Mouse (Mus musculus) ES-E14 (cell line): ENCODE measurements around the gene Khdc3. TPM values are rescaled to one million over a fixed set of nuclear protein-coding genes. Genes with fewer than 3 reads are reported as not detected.

Source experiments
- DNase-seq: peaks from one replicate; pipeline ENCODE4 v3.0.0-alpha.2; 2013; ENCODE audit warnings: low read depth, low spot score
- H3K27ac ChIP-seq: 2 replicates; pipeline ENCODE4 v1.5.1; 2012; ENCODE audit warnings: low read depth, mild to moderate bottlenecking, low read length, moderate library complexity, mixed read lengths; ENCODE audit not compliant: poor library complexity, insufficient read depth, severe bottlenecking
- H3K36me3 ChIP-seq: 2 replicates; pipeline ENCODE4 v1.6.1; 2012; ENCODE audit warnings: mild to moderate bottlenecking, low read length, moderate library complexity, mixed read lengths; ENCODE audit not compliant: control insufficient read depth, poor library complexity, insufficient read depth, severe bottlenecking
- H3K4me1 ChIP-seq, 2 experiments: fragments of 150-350 bp in 1 of 2; sonication (generic) in 1 of 2; 2 replicates each; pipeline ENCODE4 v1.6.1; 2012; ENCODE audit warnings: low read length in 2 of 2, mild to moderate bottlenecking in 1 of 2, mixed read lengths in 1 of 2; ENCODE audit not compliant: control insufficient read depth in 2 of 2, insufficient read depth in 2 of 2, poor library complexity in 1 of 2
- H3K4me3 ChIP-seq, 2 experiments: fragments of 150-350 bp in 1 of 2; sonication (generic) in 1 of 2; 2 replicates each; pipeline ENCODE4 v1.5.1; 2012; ENCODE audit warnings: low read length in 2 of 2, low read depth in 1 of 2, mild to moderate bottlenecking in 1 of 2, mixed read lengths in 1 of 2; ENCODE audit not compliant: insufficient read depth in 1 of 2, poor library complexity in 1 of 2, severe bottlenecking in 1 of 2
- H3K9ac ChIP-seq: 2 replicates; pipeline ENCODE4 v1.6.1; 2012; ENCODE audit warnings: low read depth, mild to moderate bottlenecking, low read length, mixed read lengths; ENCODE audit not compliant: poor library complexity, insufficient read depth, severe bottlenecking
- H3K9me3 ChIP-seq: fragments of 150-350 bp; sonication (generic); 2 replicates; pipeline ENCODE4 v1.6.1; 2012; ENCODE audit warnings: low read depth, mild to moderate bottlenecking, low read length; ENCODE audit not compliant: control insufficient read depth, insufficient read depth
- CHD2 ChIP-seq: IDR thresholded peaks from 2 replicates; pipeline ENCODE4 v1.6.1; 2014; ENCODE audit warnings: mild to moderate bottlenecking, low read depth, low read length, inconsistent platforms
- HCFC1 ChIP-seq: IDR thresholded peaks from 2 replicates; pipeline ENCODE4 v1.6.1; 2012; ENCODE audit warnings: low read length, inconsistent platforms, borderline replicate concordance; ENCODE audit not compliant: insufficient read depth
- MAFK ChIP-seq: IDR thresholded peaks from 2 replicates; pipeline ENCODE4 v1.6.1; 2014; ENCODE audit warnings: mild to moderate bottlenecking, low read depth, low read length, inconsistent platforms; ENCODE audit not compliant: insufficient read depth
- ZC3H11A ChIP-seq: IDR thresholded peaks from 2 replicates; pipeline ENCODE4 v1.6.1; 2012; ENCODE audit warnings: low read depth, mild to moderate bottlenecking, inconsistent platforms, low read length, borderline replicate concordance
- ZNF384 ChIP-seq: IDR thresholded peaks from 2 replicates; pipeline ENCODE4 v1.6.1; 2012; ENCODE audit warnings: low read depth, low read length, inconsistent platforms
- in situ Hi-C, 2 experiments: fragments of 600-800 bp; cut with MboI; formaldehyde crosslinking; loops; one replicate each; pipeline ENCODE4 v1.15.1; 2025; ENCODE audit warnings: low sequenced_read_pairs in 2 of 2, inconsistent platforms in 1 of 2; ENCODE audit not compliant: unreplicated experiment in 2 of 2
- total RNA-seq: library from RNA; depleted of rRNA; stranded (reverse); fragments of 300-350 nt; gene quantifications from 2 replicates; pipeline ENCODE4 v1.2.3, GENCODE M21; 2012

Gene Khdc3
- total RNA-seq, 1 experiment = 19.9 TPM

GRCm38 (mm10) chr9:73089222-73089920 lies 12.3 kb upstream of the Khdc3 start:
- in situ Hi-C loops = no loop called here
- no peak overlapping the region for H3K9ac ChIP-seq
- H3K27ac ChIP-seq = no peak overlapping the region
- peaks cover 4 to 42% of the 10 kb centered on the region in 2 experiments; a peak in 3 of 4 replicates for H3K4me1 ChIP-seq
- no peak for TF ChIP-seq HCFC1
- TF ChIP-seq CHD2 = no peak
- TF ChIP-seq ZC3H11A = no peak
- no peak for TF ChIP-seq ZNF384
- TF ChIP-seq MAFK = peak; percentile 68
- no peak for DNase-seq
- no peaks in the 10 kb centered on the region; the same call in 1 of the 2 replicates for H3K36me3 ChIP-seq
- H3K4me3 ChIP-seq = no peak overlapping the region
- no peaks in the 10 kb centered on the region for H3K9me3 ChIP-seq

DNA sequence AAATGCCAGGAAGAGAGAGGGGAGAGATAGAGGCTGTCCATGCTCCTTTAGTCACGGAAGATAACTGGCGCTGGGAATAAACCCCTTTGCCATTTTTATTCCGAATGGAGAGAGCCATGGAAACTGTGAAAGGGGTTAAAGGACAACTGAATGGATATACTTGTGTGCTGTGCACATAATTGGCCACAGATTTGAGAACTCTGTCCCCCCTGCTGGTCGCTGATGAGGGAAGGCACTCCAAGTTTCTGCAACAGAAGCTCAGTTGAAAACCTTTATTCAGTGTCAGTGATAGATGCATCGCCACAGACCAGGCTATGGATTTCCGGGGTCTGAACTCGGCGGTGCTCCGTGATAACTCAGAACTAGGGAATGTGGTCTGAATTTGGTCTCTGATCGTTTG lies 11.5 kb upstream of the Khdc3 start:
- Histone ChIP-seq H3K27ac (no peak overlapping the region), H3K9ac (no peak overlapping the region), H3K36me3 (no peaks in the 10 kb centered on the region; the same call in 1 of the 2 replicates), H3K4me1 (peaks cover 4 to 36% of the 10 kb centered on the region in 2 experiments; a peak in 3 of 4 replicates), H3K9me3 (no peaks in the 10 kb centered on the region), H3K4me3 (no peak overlapping the region)
- in situ Hi-C loops = no loop called here
- TF ChIP-seq CHD2 = no peak
- TF ChIP-seq MAFK = no peak
- TF ChIP-seq ZNF384 = no peak
- no peak for TF ChIP-seq HCFC1
- TF ChIP-seq ZC3H11A = no peak
- DNase-seq = no peak

GRCm38 (mm10) chr9:73091747-73092146 lies 9.9 kb upstream of the Khdc3 start:
- no peak overlapping the region for H3K4me3 ChIP-seq
- no peaks in the 10 kb centered on the region for H3K9me3 ChIP-seq
- no peak for DNase-seq
- peaks cover 4 to 30% of the 10 kb centered on the region in 2 experiments; a peak in 3 of 4 replicates for H3K4me1 ChIP-seq
- in situ Hi-C loops = no loop called here
- H3K9ac ChIP-seq = no peak overlapping the region
- TF ChIP-seq ZC3H11A (peak; percentile 93), ZNF384 (no peak)
- H3K36me3 ChIP-seq = no peaks in the 10 kb centered on the region
- H3K27ac ChIP-seq = no peak overlapping the region

- in situ Hi-C loops = no loop called here
- H3K9me3 ChIP-seq = no peaks in the 10 kb centered on the region
- no peak overlapping the region for H3K9ac ChIP-seq
- no peaks in the 10 kb centered on the region for H3K36me3 ChIP-seq
- DNase-seq = peak; percentile 77
- H3K4me3 ChIP-seq = peak overlapping the region; percentile 6 to 46; a peak in 3 of 4 replicates
- TF ChIP-seq MAFK (no peak), ZNF384 (no peak), ZC3H11A (no peak), HCFC1 (no peak), CHD2 (no peak)
- peak overlapping the region; percentile 84; the same call in 1 of the 2 replicates for H3K27ac ChIP-seq
- peaks cover 4 to 19% of the 10 kb centered on the region in 2 experiments; a peak in 3 of 4 replicates for H3K4me1 ChIP-seq
Measured at GRCm38 (mm10) chr9:73094580-73094979, 7.1 kb upstream of the Khdc3 start.

DNA sequence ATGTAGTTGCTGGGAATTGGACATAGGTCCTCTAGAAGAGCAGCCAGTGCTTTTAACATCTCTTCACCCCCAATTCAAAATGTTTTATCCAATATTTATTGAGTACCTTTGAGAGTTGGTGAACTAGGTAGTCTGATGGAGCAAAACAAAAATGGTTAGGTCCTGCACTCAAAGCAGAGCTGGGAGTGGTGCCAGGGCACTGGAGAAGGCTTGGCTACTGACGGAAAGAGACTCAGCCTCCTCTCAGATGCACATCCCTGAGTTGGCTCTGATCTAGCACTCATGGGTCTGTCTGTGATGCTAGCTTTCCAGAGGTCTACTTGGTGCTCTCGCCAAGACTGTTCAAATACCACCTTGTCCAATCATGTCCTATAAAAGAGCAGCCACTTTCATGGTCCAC lies 3.7 kb upstream of the Khdc3 start:
- in situ Hi-C loops = no loop called here
- peaks cover 11 to 23% of the 10 kb centered on the region in 2 experiments; a peak in 3 of 4 replicates for H3K4me1 ChIP-seq

More for the DNA sequence above, 3.7 kb upstream of the Khdc3 start:
- no peaks in the 10 kb centered on the region for H3K36me3 ChIP-seq
- DNase-seq = no peak
- no peak overlapping the region for H3K9ac ChIP-seq
- no peaks in the 10 kb centered on the region for H3K9me3 ChIP-seq
- TF ChIP-seq ZNF384 (no peak), ZC3H11A (no peak), HCFC1 (no peak), MAFK (no peak), CHD2 (no peak)
- H3K4me3 ChIP-seq = no peak overlapping the region
- no peak overlapping the region for H3K27ac ChIP-seq
